Mouse (Mus musculus): ENCODE measurements around the gene Hsd17b2. TPM values are rescaled to one million over a fixed set of nuclear protein-coding genes. Genes with fewer than 3 reads are reported as not detected.

The Hsd17b2 gene
- total RNA-seq (2015): not detected in 2 replicates
- not detected in 2 replicates for total RNA-seq (2017)

GRCm38 (mm10) chr8:117701859-117702258 lies at the start of gene Hsd17b2:
Gene Hsd17b2 (plus strand): TSS chr8:117701904.
- peak; percentile 72 for ATAC-seq (replicated peaks; ENCODE audit: poor library complexity)

GRCm38 (mm10) chr8:117652318-117652717 lies 49.4 kb upstream of the Hsd17b2 start:
- no peak for ATAC-seq (replicated peaks; ENCODE audit: poor library complexity)

GRCm38 (mm10) chr8:117658990-117659389 lies 42.7 kb upstream of the Hsd17b2 start:
- ATAC-seq (replicated peaks; ENCODE audit: poor library complexity): peak; percentile 46

- 0 out of 2 replicates have a peak, but pooled peaks have one; percentile 14 for ATAC-seq (replicated peaks; ENCODE audit: poor library complexity)
These were observed 41.2 kb upstream of the Hsd17b2 start for GRCm38 (mm10) chr8:117660358-117661031.

GRCm38 (mm10) chr8:117667349-117668124 lies 34.2 kb upstream of the Hsd17b2 start:
- ATAC-seq (replicated peaks; ENCODE audit: poor library complexity): no peak

GRCm38 (mm10) chr8:117670461-117670860 lies 31.2 kb upstream of the Hsd17b2 start:
- ATAC-seq (replicated peaks; ENCODE audit: poor library complexity): no peak

GRCm38 (mm10) chr8:117672558-117672957 lies 29.1 kb upstream of the Hsd17b2 start:
- ATAC-seq (replicated peaks; ENCODE audit: poor library complexity): no peak

- ATAC-seq (replicated peaks; ENCODE audit: poor library complexity): peak; percentile 97
These were observed 28.3 kb upstream of the Hsd17b2 start, which contains the start of gene Sdr42e1 for GRCm38 (mm10) chr8:117673430-117673830. Gene Sdr42e1 (minus strand): TSS chr8:117673689.

GRCm38 (mm10) chr8:117675171-117675570 lies 26.5 kb upstream of the Hsd17b2 start:
- ATAC-seq (replicated peaks; ENCODE audit: poor library complexity): no peak

GRCm38 (mm10) chr8:117676460-117676859 lies 25.2 kb upstream of the Hsd17b2 start:
- no peak for ATAC-seq (replicated peaks; ENCODE audit: poor library complexity)

- no peak for ATAC-seq (replicated peaks; ENCODE audit: poor library complexity)
These were observed 24.7 kb upstream of the Hsd17b2 start for GRCm38 (mm10) chr8:117677011-117677410.

- no peak for ATAC-seq (replicated peaks; ENCODE audit: poor library complexity)
These were observed 23.1 kb upstream of the Hsd17b2 start for GRCm38 (mm10) chr8:117678650-117679049.

GRCm38 (mm10) chr8:117683925-117684472 lies 17.7 kb upstream of the Hsd17b2 start:
- ATAC-seq (replicated peaks; ENCODE audit: poor library complexity): peak; percentile 88

GRCm38 (mm10) chr8:117684504-117684903 lies 17.2 kb upstream of the Hsd17b2 start:
- peak; percentile 26; the same call in 1 of the 2 replicates for ATAC-seq (replicated peaks; ENCODE audit: poor library complexity)

- ATAC-seq (replicated peaks; ENCODE audit: poor library complexity): no peak
These were observed 13.8 kb upstream of the Hsd17b2 start for GRCm38 (mm10) chr8:117687890-117688289.

- ATAC-seq (replicated peaks; ENCODE audit: poor library complexity): peak; percentile 70
These were observed 9.6 kb upstream of the Hsd17b2 start for GRCm38 (mm10) chr8:117692131-117692530.

- no peak for ATAC-seq (replicated peaks; ENCODE audit: poor library complexity)
These were observed 6.1 kb upstream of the Hsd17b2 start for GRCm38 (mm10) chr8:117695636-117696035.

GRCm38 (mm10) chr8:117697248-117697647 lies 4.5 kb upstream of the Hsd17b2 start:
- peak; percentile 65 for ATAC-seq (replicated peaks; ENCODE audit: poor library complexity)

GRCm38 (mm10) chr8:117700699-117701098 lies 1.0 kb upstream of the Hsd17b2 start:
- ATAC-seq (replicated peaks; ENCODE audit: poor library complexity): peak; percentile 82

GRCm38 (mm10) chr8:117701246-117701645 lies 458 bp upstream of the Hsd17b2 start:
- no peak for ATAC-seq (replicated peaks; ENCODE audit: poor library complexity)

- no peak for ATAC-seq (replicated peaks; ENCODE audit: poor library complexity)
These were observed 997 bp downstream of the Hsd17b2 start for GRCm38 (mm10) chr8:117702701-117703100.

- no peak for ATAC-seq (replicated peaks; ENCODE audit: poor library complexity)
These were observed 4.4 kb downstream of the Hsd17b2 start for GRCm38 (mm10) chr8:117706141-117706540.

Measured in megakaryocyte progenitor cell, adult 5-6 weeks (primary cell).